Mouse (Mus musculus): ENCODE measurements at regions not wholly inside any gene's neighbourhood (a gene's known extent, or its start where the extent isn't known, plus 50 kb on each side); places are given as distances from the start of the nearest gene placed in this dataset.

DNA sequence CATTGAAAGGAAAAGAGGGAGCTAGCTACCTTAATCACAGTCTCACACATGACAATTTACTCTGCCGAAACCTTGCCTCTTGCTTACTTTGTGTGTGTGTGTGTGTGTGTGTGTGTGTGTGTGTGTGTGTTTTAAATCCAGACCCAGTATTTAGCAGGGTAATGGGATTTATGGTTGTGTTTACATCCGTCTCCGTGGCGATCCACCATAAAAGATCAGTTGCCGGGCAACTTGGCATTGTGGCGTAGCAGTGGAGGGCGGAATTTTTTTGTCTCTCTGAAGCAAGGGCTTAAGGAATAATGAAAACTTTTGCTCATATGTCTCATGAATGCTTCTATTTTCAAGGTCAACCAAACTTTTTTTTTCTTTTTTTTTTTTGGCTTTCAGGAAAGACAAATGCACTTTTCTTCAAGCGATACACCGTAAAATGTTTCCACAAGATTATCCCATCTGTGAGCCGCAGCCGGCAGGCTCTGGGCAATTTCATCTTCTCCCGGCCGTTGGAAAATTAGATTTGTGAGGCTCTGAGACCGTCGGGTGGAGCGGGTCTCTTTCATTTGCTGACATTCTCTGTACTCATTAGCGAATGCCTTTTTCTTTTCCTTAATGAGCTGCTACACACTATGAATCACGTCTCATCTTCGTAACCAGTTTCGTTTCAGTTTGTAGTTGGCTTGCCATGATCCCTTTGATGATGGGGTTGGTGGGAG, 53.9 kb upstream of the Ptch1 start:
- no peak for ATAC-seq (replicated peaks; ENCODE audit: poor library complexity)

DNA sequence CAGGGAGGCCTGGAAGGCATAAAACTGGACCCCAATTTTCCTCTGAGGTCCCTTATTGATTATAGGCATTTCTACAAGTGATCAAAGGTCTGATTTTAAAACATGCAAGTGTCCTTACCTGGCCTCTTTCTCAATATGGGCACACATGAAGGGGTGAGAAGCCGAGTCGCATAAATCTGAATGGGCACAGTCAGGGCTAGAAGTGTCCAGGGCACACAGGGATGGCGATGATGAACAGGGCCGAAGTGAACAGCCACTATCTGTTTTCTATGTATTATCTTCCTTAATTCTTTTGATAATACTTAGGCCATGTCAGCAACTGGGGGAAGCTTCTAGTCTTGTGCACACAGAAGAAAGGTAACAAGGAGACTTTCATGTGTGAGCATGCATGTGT, 54.5 kb upstream of the Ptch1 start:
- ATAC-seq (replicated peaks; ENCODE audit: poor library complexity), result no peak

DNA sequence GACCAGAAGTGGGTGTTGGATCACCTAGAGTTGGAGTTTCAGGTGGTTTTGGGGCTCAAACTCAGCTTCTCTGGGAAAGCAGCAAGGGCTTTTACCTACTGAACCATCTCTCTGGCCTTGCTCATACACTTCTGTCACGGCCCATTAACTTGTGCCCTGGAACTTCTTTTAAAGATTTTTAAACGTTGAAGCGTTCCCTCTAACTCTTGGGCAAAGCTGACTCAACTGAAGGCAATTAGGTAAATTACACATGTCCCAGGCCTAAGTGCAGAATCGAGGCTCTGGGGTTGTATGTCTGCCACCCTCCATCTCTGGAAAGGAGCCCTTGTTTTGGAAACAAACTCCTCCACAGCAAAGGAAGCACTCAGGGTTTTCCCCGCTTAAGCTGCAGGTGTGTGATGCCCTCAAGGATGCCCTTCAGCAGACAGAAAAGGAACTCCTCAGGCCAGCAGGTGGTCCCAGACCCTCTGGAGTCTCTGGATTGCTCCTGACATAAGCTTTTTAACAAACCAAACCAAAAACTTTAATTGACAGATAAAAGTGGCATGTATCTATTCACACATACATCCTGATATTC, 58.5 kb upstream of the Ptch1 start:
- ATAC-seq (replicated peaks; ENCODE audit: poor library complexity), result no peak

DNA sequence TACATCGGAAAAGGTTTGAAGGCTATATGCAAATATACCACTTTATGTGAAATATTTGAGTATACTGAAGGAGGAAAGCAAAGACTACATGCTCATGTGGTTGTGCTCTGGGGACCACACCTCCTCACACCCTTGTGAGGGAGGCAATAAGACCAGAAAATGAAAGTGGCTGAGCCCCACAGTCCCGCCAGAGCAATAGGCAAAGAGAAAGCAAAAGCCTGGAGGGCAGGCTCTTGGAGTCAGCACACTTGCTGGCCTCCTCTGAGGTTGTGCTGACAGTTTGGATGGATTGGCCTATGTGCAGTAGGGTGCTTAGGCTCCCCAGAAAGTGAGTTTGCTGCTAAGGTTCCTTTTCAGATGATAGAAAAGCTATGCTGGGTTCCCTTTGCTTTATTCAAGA, 60.9 kb upstream of the Ptch1 start:
- ATAC-seq (replicated peaks; ENCODE audit: poor library complexity), result 0 out of 2 replicates have a peak, but pooled peaks have one; percentile 37

DNA sequence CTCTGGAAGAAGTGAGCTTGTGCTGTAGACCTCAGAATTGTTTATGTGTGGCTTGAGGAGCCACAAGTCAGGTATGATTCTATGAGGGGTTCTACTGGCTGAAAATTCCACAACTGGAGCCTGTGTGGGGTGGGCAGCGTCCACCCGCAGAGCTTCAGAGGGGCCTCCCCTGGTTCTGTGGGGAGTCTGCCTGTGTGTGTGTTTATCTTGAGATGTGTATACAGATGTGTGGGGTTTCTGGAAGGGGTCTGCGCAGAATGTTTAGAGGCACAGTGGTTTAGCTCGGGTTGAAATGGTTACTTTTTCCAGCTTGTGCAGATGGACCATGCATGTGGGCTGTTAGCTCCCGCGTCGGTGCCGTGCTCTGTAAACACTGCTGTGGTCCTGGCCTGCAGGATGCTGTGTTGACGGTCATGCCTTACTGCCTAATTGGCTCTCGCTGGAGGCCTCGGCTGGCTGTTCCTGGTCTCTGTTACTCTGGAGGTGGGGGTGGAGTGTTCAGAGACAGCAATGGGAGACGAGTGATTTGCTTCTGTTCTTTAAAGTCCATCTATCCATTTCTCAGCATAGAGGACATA, 68.3 kb upstream of the Ptch1 start:
- no peak for ATAC-seq (replicated peaks; ENCODE audit: poor library complexity)

DNA sequence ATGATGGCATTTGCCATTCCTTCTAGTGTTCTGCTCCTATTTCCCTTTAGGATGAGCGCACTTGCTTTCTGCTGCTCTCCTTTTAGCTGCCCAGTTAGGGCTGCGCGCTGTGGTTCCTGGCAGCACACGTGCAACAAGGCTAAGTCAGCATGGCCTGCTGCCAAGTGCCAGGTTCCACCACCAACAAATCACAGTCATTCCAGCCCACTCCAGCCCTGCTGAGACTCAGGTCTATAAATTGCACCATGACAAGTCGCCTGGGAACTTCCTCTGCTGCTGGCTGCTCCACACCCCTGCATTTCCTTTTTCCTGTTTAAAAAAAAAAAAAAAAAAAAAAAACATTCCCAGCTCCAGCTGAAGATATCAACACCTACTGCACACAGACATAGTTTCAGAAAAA, 69.2 kb upstream of the Ptch1 start:
- peak; percentile 52 for ATAC-seq (replicated peaks; ENCODE audit: poor library complexity)

DNA sequence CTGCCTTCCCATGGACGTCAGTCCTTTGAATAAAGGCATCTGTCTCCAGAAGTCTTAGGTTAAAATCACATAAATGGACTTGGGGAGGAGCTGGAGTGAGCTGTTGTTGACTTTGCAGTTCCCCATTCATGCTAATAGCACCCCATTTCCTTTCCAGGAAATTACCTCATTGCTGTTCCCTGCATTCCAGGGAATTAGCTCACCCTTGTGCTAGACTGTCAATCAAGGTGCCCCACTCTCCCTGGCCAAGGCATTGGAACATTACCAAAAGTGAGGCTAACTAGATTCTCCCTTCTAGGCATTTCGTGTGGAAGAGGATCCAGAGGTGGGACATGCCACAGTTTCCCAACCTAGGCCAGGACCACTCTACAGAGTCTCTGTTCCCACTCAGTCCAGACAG, 70.0 kb upstream of the Ptch1 start:
- no peak for ATAC-seq (replicated peaks; ENCODE audit: poor library complexity)

DNA sequence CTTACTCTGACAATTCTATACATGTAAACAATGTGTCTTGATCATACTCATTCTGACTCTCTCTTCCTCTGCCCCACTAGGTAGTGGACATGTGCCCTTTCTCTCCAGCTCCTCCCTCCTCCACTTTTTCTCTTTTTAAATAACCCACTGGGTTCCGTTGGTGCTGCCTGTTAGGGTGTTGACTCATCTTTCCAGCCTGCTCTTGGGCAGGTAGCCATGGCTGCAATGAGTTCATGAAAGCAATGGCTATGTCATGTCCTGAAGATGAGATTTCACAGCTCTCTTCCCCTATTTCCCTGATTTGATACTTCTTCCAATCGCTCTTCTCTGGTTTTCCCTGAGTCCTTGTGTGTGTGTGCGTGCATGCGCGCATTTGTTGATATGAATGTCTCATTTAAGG, 70.9 kb upstream of the Ptch1 start:
- ATAC-seq (replicated peaks; ENCODE audit: poor library complexity), result no peak

DNA sequence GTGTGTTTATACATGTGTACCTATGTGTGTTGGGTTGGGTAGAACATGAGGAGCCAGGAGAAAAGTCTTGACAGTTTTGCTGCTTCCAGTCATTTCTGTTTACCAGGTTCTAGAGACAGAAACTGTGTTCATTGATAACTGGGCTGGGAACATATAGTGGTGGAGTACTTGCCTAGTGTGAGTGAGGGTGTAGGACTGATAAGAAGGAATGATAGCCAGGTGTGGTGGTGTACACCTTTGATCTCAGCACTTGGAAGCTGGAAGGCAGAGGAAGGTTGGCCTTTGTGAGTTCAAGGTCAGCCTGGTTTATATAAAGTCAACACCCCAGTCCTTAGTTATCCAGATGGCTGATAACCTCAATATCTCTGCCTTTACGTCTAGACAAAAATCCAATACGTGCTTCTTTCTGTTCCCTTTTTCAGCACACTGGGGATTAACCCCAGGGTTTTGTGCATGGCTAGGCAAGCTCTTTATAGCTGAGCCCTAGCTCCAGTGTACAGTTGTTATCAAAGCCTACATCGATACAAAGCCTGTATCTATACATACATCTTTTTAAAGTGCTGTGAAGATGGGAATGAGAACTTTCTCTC, 75.8 kb upstream of the Ptch1 start:
- ATAC-seq (replicated peaks; ENCODE audit: poor library complexity), result no peak

DNA sequence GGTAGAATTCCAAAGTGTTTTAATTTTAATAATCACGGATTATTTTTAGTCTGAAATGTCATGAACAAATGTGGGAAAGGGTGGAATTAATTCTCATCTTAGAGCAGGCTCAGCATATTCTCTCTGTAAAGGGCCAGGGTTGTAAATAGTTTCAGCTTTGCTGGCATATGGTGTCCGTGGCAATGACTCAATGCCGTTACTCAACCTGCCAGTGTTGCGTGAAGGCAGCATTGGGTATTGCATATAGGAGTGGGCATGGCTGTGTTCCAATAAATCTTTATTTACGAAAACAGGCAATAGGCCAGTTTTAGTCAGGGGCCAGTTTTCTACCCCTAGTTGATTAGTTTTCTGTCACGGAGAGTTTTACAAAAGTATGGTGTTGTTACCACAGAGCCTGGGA, 81.1 kb upstream of the Ptch1 start:
- ATAC-seq (replicated peaks; ENCODE audit: poor library complexity), result no peak

DNA sequence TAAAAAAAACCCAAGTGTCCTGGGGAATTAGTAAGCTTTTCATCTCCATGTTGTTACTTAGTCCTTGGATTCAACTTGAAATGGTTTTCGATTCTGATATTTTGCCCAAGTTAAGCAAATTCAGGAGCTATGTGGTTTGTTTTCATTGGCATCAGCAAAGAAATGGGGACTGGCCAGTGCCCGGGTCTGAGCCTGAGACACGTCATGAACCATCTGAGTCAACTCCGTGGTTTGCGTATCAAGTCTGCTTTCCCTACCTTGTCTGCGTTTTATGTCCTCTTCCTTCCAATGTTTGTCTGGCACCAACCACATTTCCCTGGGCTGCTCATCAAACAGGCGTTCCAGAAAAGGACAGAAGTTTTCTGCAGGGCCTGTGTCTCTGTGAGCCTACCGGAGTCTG, 83.7 kb upstream of the Ptch1 start:
- no peak for ATAC-seq (replicated peaks; ENCODE audit: poor library complexity)

DNA sequence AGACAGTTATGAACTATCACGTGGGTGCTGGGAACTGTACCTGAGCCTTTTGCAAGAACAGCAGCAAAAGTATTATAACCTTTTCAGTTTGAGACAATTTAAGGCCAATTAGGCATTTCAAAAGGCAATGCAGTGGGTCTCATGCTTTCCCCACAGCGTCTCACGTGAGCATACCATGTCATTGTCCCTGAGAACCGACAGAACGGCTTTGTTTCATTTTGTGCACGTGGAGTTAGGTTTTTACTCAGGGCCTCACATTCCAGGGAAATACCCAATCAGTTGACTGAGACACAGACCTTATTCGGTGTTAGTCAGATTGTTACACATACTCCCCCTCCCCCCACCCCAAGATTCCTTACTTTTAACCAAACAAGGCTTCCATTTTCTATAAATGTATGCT, 86.0 kb upstream of the Ptch1 start:
- ATAC-seq (replicated peaks; ENCODE audit: poor library complexity), result no peak

DNA sequence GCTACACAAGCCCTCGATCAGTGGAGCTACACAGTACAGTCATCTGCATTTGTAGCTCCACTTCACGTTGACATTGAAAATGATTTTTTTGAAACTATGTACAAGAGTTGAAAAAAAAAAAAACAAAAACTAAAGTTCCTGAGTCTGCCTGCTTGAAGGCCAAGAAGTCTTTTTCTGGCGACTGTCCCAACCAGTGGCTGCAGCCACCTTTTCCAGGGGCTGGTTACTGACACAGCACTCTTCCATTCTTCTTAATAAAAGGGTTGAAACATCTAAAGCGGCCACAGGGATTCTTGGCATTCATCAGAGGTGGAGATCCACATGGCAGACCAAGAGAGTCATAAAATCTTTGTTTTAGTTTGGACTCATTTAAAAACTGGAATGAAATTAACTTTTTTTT, 87.0 kb upstream of the Ptch1 start:
- ATAC-seq (replicated peaks; ENCODE audit: poor library complexity), result no peak

DNA sequence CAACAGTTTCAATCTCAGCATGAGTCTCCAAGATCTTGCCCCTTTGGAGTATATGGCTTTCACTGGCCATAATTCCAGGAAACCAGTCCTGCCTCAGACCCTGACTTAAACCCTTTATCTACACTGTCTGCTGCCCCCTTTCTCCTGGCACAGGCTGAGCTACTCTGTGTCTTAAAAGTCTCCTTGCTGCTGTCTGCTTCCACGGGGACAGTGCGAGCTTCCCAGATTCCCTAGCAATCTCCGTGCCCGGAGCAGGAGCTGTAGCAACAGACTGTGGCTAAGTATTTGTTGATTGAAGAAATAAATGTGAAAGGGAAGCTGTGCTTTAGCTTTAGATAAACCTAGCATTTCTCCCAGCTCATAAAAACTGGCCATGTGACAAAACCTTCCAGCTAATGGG, 95.2 kb upstream of the Ptch1 start:
- ATAC-seq (replicated peaks; ENCODE audit: poor library complexity), result no peak

DNA sequence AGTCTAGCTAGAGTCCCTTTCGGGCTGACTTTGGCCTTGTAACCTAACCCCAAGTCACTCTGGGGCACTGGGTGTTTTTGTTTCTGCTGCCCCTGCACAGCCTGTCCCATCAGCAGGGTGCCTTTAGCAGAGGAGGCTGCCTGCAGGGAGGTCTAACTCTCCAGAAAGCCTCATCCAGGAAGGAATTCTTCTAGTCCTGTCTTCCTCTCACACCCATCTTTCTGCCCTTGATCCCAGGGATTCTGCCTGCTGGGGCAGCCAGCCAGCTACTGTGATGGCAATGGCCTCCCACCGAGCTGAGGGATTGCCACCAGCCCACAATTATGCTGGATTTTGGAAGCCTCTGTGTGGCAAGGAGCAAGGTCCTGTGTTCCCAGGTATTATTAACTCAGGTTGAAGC, 95.6 kb upstream of the Ptch1 start:
- ATAC-seq (replicated peaks; ENCODE audit: poor library complexity), result no peak

DNA sequence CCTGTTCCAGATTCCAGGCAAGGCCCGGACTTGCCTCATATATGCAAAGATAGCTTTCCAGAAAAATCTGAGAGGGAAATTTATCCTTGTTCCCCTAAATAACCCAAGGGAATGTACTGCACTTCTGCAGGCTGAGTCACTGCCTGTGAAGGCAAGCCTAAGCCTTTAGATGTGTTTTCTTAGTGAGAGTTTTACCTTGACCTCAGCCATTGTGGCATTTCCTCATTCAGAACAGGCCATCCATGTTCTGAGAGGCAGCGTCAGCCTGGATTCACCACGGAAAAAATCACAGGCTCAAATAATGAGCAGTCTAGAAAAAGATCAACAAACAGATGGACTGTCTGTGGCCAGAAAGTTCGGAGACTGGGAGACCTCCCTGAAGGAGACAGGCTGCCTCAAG, 99.0 kb upstream of the Ptch1 start:
- ATAC-seq (replicated peaks; ENCODE audit: poor library complexity), result no peak

DNA sequence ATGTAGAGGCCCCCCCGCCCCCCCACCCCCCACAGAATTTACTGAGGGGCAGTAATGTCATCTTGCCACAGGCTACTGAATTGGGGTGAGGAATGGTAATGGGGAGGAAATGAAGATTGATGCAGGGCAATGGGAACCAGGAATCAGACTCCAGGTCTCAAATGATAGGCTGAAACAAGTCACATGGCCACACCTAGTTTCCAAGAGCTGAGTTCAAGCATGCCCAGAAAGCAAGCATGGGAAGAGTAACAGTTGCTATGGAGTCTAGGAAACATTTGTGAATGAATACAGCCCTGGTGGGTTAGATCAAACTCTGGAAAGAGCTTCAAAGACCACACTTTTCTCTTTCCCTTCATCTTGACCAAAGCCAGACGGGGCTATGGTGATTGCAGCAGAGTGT, 104.3 kb upstream of the Ptch1 start:
- ATAC-seq (replicated peaks; ENCODE audit: poor library complexity), result no peak

DNA sequence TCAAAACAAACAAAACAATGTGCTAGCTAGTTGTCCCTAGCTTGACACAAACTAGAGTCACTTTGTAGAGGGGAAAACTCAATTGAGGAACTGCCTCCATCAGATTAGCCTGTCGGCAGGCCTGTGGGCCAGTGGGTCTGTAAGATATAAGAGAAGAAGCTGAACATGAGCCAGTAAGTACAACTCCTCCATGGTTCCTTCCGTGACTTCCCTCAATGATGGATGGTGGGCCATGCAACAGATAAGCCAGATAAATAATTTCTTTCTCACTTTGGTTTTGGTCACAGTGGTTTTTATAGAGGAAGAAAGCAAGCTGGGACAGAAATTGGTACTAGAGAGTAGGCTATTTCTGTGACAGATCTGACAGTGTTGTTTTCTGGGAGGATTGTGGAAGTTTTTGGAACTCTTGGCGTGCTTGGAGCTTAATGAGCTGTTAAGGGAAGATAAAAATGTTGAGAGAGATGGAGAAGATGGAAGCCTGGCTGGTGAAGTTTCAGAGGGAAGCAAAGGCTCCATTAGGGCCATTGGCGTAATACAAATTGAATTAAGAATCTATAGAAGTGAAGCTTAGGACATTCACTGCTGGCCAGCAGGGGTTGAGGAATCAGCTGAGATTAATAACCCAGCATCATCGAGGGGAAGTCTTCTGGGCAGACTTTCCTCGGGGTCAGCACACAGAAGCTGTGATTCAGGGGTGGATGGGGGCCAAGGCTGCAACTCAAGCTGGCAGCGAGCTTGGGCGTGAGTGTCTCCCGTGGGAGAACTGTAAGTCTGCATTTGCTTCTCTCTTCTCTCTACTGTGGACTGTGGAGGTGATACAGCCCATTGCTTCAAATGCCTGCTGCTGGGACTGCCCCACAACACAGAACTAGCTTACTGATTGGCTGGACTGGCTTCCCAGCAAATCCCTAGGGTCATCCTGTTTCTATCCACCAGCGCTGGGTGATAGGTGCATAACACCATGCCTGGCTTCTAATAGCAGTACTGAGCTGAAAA, 105.2 kb upstream of the Ptch1 start:
- ATAC-seq (replicated peaks; ENCODE audit: poor library complexity), result peak; percentile 89

DNA sequence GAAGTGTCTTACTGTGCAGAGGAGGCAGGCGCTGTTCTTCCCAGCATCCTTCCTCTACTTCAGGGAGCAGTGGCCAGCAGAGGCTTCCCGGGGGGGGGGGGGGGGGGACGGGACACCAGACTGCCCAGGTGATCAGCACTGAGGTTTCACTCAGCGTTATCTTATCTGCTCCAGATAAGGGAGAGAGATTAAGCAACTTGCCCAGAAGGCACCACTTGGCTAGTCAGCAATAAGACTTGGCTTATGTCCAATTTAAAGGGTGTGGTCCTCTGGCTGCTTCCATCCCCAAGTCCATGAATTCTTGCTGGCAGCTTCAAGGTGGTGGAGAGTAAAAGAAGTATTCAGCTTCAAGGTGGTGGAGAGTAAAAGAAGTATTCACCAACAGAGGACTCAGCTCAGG, 108.9 kb upstream of the Ptch1 start:
- ATAC-seq (replicated peaks; ENCODE audit: poor library complexity), result no peak

DNA sequence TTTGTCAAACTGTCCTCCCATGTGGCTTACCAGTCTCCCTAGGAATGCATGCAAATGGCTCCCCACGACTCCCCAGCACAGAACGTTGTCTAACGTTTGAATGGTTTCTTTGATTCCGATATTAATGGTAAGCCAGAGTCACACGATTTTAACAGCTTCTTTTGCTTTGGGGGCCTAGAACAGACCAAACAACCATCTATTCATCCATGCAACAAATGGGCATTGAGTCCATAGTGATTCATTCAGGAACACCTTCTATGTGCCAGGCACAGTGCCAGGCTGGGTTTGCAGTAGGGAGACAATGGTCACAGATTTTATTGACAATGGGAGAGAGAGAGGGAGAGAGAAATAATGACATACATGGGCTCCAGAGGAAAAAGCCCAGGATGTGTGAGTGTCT, 118.6 kb upstream of the Ptch1 start:
- ATAC-seq (replicated peaks; ENCODE audit: poor library complexity), result no peak

DNA sequence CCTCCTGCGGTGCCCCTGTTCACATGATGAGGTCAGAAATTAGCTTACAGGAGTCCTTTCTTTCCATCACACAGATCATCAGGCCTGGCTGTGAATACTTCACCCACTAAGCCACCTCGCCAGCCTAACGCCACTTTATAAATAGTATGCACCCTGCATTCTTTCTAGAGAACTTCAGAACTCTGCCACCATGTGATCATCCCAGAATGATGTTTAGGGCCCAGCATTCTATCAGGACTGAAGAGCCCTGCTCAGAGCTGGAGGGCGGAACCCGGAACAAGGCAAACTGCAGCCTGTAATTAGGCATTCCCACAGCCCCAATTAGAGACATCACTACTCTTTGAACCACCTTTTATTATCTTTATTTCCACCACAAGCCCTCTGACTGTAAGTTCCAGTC, 120.2 kb upstream of the Ptch1 start:
- no peak for ATAC-seq (replicated peaks; ENCODE audit: poor library complexity)

Data from megakaryocyte progenitor cell, adult 5-6 weeks (primary cell).